Mouse (Mus musculus) neural tube, embryonic 15.5 days (tissue): ENCODE results near the gene Ptprs. TPM values are rescaled to one million over a fixed set of nuclear protein-coding genes. Genes with fewer than 3 reads are reported as not detected.

Experiments
- ATAC-seq: fragments of 200-750 bp; cut with Nextera tagmentation; 2 replicates; pipeline ENCODE4 v1.8.0; 2017; ENCODE audit warnings: mild to moderate bottlenecking, moderate TSS enrichment, moderate library complexity; ENCODE audit not compliant: low FRiP score
- H3K27ac ChIP-seq: fragments of 300-500 bp; sonication (generic); replicated peaks from 2 replicates; pipeline ENCODE4 v1.5.1; 2015; ENCODE audit warnings: mild to moderate bottlenecking, inconsistent platforms
- H3K27me3 ChIP-seq: fragments of 300-500 bp; sonication (generic); replicated peaks from 2 replicates; pipeline ENCODE4 v1.6.1; 2015; ENCODE audit warnings: inconsistent platforms
- H3K36me3 ChIP-seq: fragments of 300-500 bp; sonication (generic); 2 replicates; pipeline ENCODE4 v1.6.1; 2015; ENCODE audit warnings: inconsistent platforms
- H3K4me1 ChIP-seq: fragments of 300-500 bp; sonication (generic); 2 replicates; pipeline ENCODE4 v1.6.1; 2015; ENCODE audit warnings: inconsistent platforms
- H3K4me2 ChIP-seq: fragments of 300-500 bp; sonication (generic); 2 replicates; pipeline ENCODE4 v1.6.1; 2015; ENCODE audit warnings: inconsistent platforms, mild to moderate bottlenecking, moderate library complexity
- H3K4me3 ChIP-seq: fragments of 300-500 bp; sonication (generic); replicated peaks from 2 replicates; pipeline ENCODE4 v1.5.1; 2015; ENCODE audit warnings: mild to moderate bottlenecking, inconsistent platforms
- H3K9ac ChIP-seq: fragments of 300-500 bp; sonication (generic); replicated peaks from 2 replicates; pipeline ENCODE4 v1.6.1; 2015; ENCODE audit warnings: mild to moderate bottlenecking, inconsistent platforms
- H3K9me3 ChIP-seq: fragments of 300-500 bp; sonication (generic); replicated peaks from 2 replicates; pipeline ENCODE4 v1.6.1; 2016; ENCODE audit warnings: inconsistent platforms
- WGBS: fragments of 180-500 bp; shearing (Covaris S2); methylation state at CpG from one replicate; pipeline ENCODE4 v1.1.7; 2015; ENCODE audit warnings: mixed read lengths; 5-methylcytosine and 5-hydroxymethylcytosine counted together
- polyA plus RNA-seq: library from polyadenylated mRNA; unstranded; fragments of >200 nt; fragmentation: Nextera tagmentation; extraction: Ambion mirVana; gene quantifications from 2 replicates; pipeline ENCODE4 v1.2.1, GENCODE M21; 2015

Ptprs gene
- polyA plus RNA-seq, 1 experiment from 2014 or later = 247 TPM

DNA sequence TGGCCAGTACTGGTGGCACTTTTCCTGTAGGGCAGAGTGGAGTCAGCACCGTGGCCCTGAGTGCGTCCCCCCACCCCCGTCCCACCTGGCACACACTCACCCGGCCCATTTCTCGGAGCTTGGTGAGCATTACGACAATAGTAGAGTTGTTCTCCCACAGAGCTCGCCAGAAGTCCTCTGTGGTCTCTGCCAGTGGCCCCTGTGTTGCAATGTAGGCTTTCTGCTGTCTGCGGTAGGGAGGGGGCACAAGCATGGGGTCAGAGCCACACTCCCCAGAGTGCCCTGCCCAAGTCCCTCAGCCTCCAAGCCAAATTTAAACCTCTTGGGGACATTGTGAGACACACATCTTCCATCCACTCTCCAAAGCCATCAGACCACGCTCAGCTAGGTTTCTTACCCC, 61.5 kb downstream of the Ptprs start:
- Histone ChIP-seq H3K27me3 (no peaks in the 10 kb centered on the region), H3K27ac (no peak overlapping the region)

DNA sequence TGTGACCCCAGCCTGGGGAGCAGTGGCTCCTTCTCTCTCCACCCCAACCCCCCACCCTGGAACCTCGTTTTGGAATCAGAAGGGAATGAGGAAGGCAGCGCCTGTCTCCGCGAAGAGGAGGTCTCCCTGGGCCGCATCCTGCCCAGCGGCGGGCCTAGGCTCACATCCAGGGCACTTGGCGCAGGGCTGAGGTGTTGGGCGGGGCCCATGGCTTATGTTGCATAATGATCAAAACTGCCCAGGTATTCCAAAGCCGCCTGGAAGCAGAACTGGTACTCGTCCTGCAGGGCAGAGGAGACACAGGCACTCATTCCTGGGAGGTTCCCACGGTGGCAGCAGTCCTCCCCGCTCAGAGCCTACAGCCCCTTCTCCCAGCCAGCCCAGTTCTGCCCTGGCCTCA, 63.2 kb downstream of the Ptprs start:
- H3K9me3 ChIP-seq = no peaks in the 10 kb centered on the region
- 87% methylated on average over 13 of the region's 13 CpGs for WGBS
- H3K4me1 ChIP-seq = peaks cover 14% of the 10 kb centered on the region
- peaks cover 75% of the 10 kb centered on the region for H3K36me3 ChIP-seq
- ATAC-seq = no peak
- H3K27ac ChIP-seq = no peak overlapping the region
- H3K4me2 ChIP-seq = no peak overlapping the region
- no peak overlapping the region for H3K9ac ChIP-seq
- H3K4me3 ChIP-seq = no peak overlapping the region
- H3K27me3 ChIP-seq = no peaks in the 10 kb centered on the region

More for the DNA sequence above, 61.5 kb downstream of the Ptprs start:
- H3K4me2 ChIP-seq = no peak overlapping the region
- peaks cover 92% of the 10 kb centered on the region for H3K36me3 ChIP-seq
- peaks cover 5% of the 10 kb centered on the region for H3K4me1 ChIP-seq
- H3K9ac ChIP-seq = no peak overlapping the region
- WGBS = 97% methylated on average over 9 of the region's 9 CpGs
- ATAC-seq = no peak
- H3K9me3 ChIP-seq = no peaks in the 10 kb centered on the region
- no peak overlapping the region for H3K4me3 ChIP-seq

DNA sequence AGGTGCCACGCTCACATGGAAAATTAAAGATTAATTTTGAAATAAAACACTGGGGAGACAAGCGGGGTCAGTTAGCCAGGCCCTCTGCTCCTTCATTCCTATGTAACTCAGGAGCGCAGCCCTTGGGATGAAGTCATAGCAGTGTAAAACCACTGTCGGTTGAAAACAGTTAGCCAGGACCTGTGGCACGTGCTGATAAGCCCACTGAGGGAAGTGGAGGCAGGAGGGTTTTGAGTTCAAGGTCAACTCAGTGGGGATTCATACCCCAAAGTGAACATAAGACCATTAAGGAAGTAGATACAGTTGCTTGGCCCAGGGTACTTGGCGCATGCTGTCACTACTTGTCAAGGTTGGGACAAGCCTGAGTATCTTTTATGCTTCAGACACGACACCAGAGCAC, 64.8 kb downstream of the Ptprs start:
- H3K9me3 ChIP-seq = no peaks in the 10 kb centered on the region
- H3K9ac ChIP-seq = no peak overlapping the region
- H3K27me3 ChIP-seq = no peaks in the 10 kb centered on the region
- H3K27ac ChIP-seq = no peak overlapping the region
- no peak overlapping the region for H3K4me3 ChIP-seq
- WGBS = 97% methylated on average over 7 of the region's 7 CpGs
- H3K4me2 ChIP-seq = no peak overlapping the region
- H3K4me1 ChIP-seq = peaks cover 29% of the 10 kb centered on the region
- ATAC-seq = no peak
- H3K36me3 ChIP-seq = peaks cover 58% of the 10 kb centered on the region

DNA sequence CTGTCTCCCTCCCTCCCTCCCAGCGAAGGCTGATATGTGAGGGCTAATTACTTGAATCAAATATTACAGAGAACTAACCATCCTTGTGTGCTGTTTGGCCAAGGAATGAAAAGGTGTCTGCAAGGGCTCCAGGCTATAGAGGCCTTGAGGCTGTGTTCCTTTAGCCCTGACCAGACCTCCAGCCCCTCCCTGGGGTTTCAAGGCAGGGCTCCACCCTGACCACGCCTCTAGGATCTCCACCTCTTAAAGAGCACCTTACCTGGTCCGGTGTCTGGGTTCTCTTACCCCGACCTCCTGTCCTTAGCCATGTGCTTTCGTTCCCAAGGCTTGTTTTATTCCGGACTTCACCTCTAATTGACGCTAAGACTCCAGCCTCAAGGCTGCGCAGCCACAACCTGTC, 66.5 kb downstream of the Ptprs start:
- Histone ChIP-seq H3K4me1 (peaks cover 35% of the 10 kb centered on the region), H3K4me3 (no peak overlapping the region), H3K9ac (no peak overlapping the region), H3K9me3 (no peaks in the 10 kb centered on the region), H3K27me3 (no peaks in the 10 kb centered on the region), H3K4me2 (no peak overlapping the region), H3K27ac (peak overlapping the region; percentile 45), H3K36me3 (peaks cover 49% of the 10 kb centered on the region)
- ATAC-seq = peak; percentile 19; the same call in 1 of the 2 replicates
- 40% methylated on average over 8 of the region's 8 CpGs for WGBS

DNA sequence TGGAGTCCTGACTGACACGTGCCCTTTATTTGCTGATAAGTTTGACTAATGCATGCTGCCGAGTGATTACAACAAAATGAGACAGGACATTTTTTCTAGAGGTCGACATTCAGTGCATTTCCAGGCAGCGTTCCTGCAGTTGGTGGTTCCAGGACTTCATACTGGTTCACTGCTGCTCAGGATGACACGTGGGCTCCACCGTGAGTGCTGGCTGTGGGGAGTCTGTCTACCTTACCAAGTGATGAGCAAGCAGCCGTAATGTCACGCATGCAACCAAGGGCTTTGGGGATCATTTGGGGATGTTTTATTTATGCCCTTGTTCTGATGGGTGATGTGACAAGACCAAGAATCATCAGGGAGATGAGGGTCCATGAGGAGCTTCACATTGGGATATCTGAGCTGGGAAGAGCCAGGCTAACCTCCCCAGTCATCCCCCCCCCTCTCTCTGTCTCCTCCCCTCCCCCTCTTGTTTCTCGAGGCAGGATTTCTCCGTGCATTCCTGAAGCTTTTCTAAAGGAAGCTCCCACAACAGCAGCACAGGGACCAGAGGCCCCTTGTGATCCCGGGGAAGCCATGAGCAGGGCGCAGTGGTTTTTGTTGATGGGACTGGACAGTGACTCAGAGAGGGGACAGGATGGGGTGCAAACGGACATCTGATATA, 67.2 kb downstream of the Ptprs start:
- peak; percentile 7; the same call in 1 of the 2 replicates for ATAC-seq
- Histone ChIP-seq H3K4me2 (no peak overlapping the region), H3K4me3 (no peak overlapping the region), H3K9me3 (no peaks in the 10 kb centered on the region), H3K27ac (peak overlapping the region; percentile 45; the same call in 1 of the 2 replicates), H3K27me3 (no peaks in the 10 kb centered on the region), H3K4me1 (peaks cover 35% of the 10 kb centered on the region), H3K36me3 (peaks cover 46% of the 10 kb centered on the region), H3K9ac (no peak overlapping the region)
- WGBS = 34% methylated on average over 13 of the region's 13 CpGs

DNA sequence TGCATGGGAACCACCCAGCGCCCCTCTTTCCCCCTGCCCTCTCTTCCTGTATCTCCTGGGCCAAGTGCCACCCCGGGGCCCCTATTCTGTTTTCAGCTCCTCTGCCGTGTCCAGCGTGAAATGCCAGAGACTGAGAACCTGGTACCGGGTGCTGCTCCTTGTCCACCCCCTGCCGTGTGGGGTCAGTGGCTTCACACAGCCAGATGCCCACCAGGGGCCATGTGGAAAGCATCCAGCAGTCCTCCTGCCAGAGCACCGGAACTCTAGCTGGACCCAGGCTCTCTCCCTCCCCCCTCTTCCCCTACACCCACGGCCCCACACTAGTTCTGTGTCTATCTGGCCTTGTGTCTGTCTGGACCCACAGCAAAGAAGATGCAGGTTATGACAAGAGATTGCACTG, 68.9 kb downstream of the Ptprs start:
- H3K36me3 ChIP-seq = peaks cover 45% of the 10 kb centered on the region
- peaks cover 35% of the 10 kb centered on the region for H3K4me1 ChIP-seq
- ATAC-seq = no peak
- H3K4me3 ChIP-seq = no peak overlapping the region
- H3K4me2 ChIP-seq = no peak overlapping the region
- WGBS = 48% methylated on average over 8 of the region's 8 CpGs
- no peaks in the 10 kb centered on the region for H3K27me3 ChIP-seq
- H3K27ac ChIP-seq = peak overlapping the region; percentile 60
- no peak overlapping the region for H3K9ac ChIP-seq
- no peaks in the 10 kb centered on the region for H3K9me3 ChIP-seq

DNA sequence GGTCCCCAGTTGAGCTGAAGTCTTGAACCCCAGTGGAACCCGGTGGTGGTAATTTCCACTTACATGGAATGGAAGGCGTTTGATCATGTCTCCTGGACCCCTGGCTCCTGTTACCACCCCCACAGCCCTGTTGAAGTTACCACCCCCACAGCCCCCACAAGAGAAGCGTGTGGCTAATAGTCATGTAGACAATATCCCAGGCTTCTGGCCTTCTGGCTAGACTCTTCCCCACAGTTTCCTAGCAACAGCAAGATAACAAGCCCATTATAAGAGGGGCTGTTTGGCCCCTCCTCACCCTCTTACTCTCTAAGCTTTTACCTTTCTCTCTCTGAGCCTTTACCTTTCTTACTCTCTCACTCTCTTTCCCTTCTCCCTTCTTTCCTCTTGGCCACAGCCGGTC, 69.4 kb downstream of the Ptprs start:
- H3K27me3 ChIP-seq = no peaks in the 10 kb centered on the region
- peak overlapping the region; percentile 58 for H3K27ac ChIP-seq
- H3K4me2 ChIP-seq = no peak overlapping the region
- H3K36me3 ChIP-seq = peaks cover 45% of the 10 kb centered on the region
- H3K4me3 ChIP-seq = no peak overlapping the region
- ATAC-seq = 0 out of 2 replicates have a peak, but pooled peaks have one; percentile 3
- 45% methylated on average over 4 of the region's 4 CpGs for WGBS
- H3K9me3 ChIP-seq = no peaks in the 10 kb centered on the region
- H3K9ac ChIP-seq = no peak overlapping the region
- peaks cover 35% of the 10 kb centered on the region for H3K4me1 ChIP-seq

DNA sequence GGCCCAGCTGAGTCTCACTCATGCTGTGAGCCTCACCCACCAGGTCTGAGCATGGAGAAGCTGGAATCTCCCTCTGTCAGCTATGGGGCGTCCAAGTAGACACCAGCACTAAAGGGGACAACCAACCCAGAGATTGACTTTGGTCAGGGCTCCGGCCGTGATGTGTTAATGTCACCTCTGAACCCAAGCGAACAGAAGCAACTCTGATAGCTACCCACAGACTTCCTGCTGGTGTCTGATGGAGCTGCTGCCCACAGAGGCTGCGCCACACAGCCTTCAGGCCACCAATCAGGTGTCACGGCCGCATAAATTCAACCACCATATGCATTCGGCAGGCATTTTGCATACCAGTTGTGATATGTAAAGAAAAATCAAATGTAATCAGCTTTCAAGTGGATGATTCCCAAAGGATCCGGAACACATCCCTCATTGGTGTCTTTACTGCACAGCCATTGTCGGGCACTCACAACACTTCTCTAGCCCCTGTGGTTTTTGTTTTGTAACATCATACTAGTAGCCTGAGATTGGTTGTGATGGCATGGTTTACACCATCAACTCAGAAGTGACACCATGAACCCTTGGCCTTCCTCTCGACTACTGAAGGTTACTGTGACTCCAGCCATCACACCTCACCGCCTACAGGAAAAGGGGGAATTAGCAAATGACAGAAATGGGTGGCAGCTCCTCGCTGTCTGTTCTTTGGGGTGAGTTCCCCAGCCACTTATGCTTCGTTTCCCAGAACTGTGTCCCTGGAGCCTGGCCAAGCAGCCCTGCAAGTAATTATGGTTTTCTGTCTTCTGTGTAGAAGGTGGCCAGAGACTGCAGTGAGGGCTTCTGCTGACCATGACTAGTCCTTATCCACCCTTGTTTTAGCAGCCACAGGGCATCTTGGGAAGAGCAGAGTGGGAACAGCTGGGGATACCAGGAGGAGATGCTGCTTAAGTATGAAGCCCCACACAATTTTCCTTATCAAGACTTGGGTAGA, 70.1 kb downstream of the Ptprs start:
- Histone ChIP-seq H3K4me2 (no peak overlapping the region), H3K4me3 (no peak overlapping the region), H3K27ac (peak overlapping the region; percentile 58), H3K27me3 (no peaks in the 10 kb centered on the region), H3K4me1 (peaks cover 35% of the 10 kb centered on the region), H3K9ac (no peak overlapping the region), H3K9me3 (no peaks in the 10 kb centered on the region), H3K36me3 (peaks cover 45% of the 10 kb centered on the region)
- no peak for ATAC-seq
- 74% methylated on average over 14 of the region's 14 CpGs for WGBS

DNA sequence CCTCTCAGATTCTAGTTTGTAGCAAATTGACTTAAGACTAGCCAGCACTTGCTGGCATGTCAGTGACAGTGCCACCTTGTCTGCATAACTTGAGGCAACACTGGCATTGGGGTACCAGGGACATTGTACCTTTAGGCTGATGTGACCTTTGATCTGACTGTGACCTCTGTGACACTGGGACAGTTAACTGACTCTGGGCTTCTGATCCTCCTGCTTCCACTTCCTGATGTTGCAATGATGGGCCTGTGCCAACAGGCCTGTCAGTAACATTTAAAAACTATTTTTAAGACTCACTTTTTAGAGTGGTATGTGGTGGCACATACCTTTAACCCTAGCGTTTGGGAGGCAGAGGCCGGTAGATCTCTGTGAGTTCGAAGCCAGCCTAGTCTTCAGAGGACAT, 70.9 kb downstream of the Ptprs start:
- WGBS = 98% methylated on average over 3 of the region's 3 CpGs
- H3K4me1 ChIP-seq = peaks cover 35% of the 10 kb centered on the region
- no peak for ATAC-seq
- H3K9ac ChIP-seq = no peak overlapping the region
- H3K9me3 ChIP-seq = no peaks in the 10 kb centered on the region
- H3K36me3 ChIP-seq = peaks cover 47% of the 10 kb centered on the region
- no peak overlapping the region for H3K4me3 ChIP-seq
- H3K4me2 ChIP-seq = no peak overlapping the region
- 0 out of 2 replicates have a peak overlapping the region, but pooled peaks have one; percentile 58 for H3K27ac ChIP-seq
- H3K27me3 ChIP-seq = no peaks in the 10 kb centered on the region

DNA sequence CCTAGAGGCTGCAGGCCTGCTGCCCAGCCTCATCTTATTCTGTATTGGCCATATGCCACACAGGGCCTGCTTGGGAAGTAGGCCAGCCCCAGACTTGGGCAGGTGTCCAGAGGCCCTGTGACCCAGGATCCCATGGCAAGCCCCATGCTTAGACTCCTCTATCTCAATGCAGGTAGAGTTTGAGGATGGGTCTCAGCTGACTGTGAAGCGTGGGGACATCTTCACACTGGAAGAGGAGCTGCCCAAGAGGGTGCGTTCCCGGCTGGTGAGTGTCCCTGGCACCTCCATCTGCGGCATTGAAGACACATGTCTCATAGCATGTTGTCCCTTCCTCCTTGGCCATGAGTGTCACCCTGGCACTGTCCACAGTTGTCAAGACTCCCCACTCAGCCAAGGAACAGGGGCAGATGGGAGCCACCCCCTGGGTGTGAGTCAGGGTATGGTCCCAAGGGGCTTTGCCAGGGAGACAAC, 75.2 kb downstream of the Ptprs start:
- no peak for ATAC-seq
- no peaks in the 10 kb centered on the region for H3K9me3 ChIP-seq
- no peak overlapping the region for H3K4me2 ChIP-seq
- peaks cover 3% of the 10 kb centered on the region; the same call in 1 of the 2 replicates for H3K4me1 ChIP-seq
- H3K4me3 ChIP-seq = no peak overlapping the region
- WGBS = 96% methylated on average over 4 of the region's 4 CpGs
- H3K9ac ChIP-seq = no peak overlapping the region
- H3K36me3 ChIP-seq = peaks cover 88% of the 10 kb centered on the region
- H3K27me3 ChIP-seq = no peaks in the 10 kb centered on the region
- no peak overlapping the region for H3K27ac ChIP-seq

DNA sequence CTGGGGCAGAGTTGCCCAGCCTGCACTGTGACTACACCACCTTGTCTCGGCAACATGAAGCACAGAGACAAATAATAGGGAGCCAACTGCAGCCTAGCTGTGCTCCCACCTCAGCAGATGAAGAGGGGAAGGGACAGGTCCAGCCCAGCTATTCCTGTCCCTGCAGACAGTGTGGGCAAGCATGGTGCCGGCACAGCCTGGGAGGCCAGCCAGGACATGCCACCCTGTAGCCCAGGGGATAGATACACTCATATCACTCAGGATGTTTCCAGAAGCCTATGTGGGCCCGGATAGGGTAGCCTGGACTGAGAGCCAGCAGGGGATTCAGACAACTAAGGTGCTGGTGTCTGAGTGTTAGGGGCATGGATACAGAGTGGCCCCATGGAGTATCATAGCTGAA, 76.1 kb downstream of the Ptprs start:
- no peak overlapping the region for H3K9ac ChIP-seq
- ATAC-seq = no peak
- 90% methylated on average over 3 of the region's 3 CpGs for WGBS
- H3K27me3 ChIP-seq = no peaks in the 10 kb centered on the region
- H3K4me3 ChIP-seq = no peak overlapping the region
- H3K36me3 ChIP-seq = peaks cover 94% of the 10 kb centered on the region
- no peaks in the 10 kb centered on the region for H3K4me1 ChIP-seq
- no peak overlapping the region for H3K27ac ChIP-seq
- no peaks in the 10 kb centered on the region for H3K9me3 ChIP-seq
- no peak overlapping the region for H3K4me2 ChIP-seq
